17 mouse cellular contexts compared by ENCODE assay signal in the genomic region with DNA sequence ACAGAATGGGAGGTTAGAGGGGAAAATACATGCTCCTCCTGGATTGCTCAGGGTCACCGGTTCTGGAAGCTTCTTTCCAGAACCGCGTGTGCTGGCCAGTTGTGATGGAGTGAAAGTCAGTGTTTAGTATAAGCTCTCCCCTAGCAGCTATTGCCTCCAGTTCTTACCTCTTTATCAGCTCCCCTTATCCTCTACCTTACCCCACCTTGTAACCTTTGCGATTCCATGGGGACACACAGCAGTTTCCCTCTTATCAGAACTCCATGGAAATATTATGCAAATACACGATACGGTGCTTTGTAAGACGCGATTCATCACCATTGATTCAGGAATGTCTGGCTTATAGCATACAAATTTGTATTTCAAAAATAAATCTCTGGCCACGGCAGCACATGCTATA.
"Had no signal": no experiment of that assay in that cellular context is flagged by ENCODE, and none has a peak within 500 bp of the region (broad histone marks: within the 10 kb centered on the region; RNA-seq: fewer than 3 reads in every experiment).

No protein-coding gene starts in this region.

- ATAC-seq: liver, postnatal 0 days; lung, postnatal 0 days had no signal

- H3K9ac ChIP-seq: liver, embryonic 15.5 days; liver, postnatal 0 days; lung, embryonic 15.5 days; midbrain, embryonic 13.5 days; midbrain, embryonic 15.5 days; neural tube, embryonic 12.5 days had no signal

- H3K27me3 ChIP-seq: liver, embryonic 15.5 days; lung, embryonic 15.5 days; megakaryocyte, embryonic 14.5 days; midbrain, embryonic 13.5 days; midbrain, embryonic 15.5 days; neural tube, embryonic 12.5 days had no signal

- H3K4me2 ChIP-seq: liver, embryonic 15.5 days; lung, embryonic 15.5 days; midbrain, embryonic 11.5 days; midbrain, embryonic 13.5 days; midbrain, embryonic 15.5 days; neural tube, embryonic 12.5 days had no signal

- DNase-seq: liver, postnatal 0 days; lung, adult 2 months; lung, postnatal 14 days; lung, postnatal 36 days; right cerebral cortex, postnatal 14 days; thymus, adult 18-20 months; thymus, postnatal 14 days; thymus, postnatal 36 days had no signal

- H3K4me3 ChIP-seq: liver, embryonic 15.5 days; lung, embryonic 15.5 days; megakaryocyte, embryonic 14.5 days; midbrain, embryonic 13.5 days; midbrain, embryonic 15.5 days; neural tube, embryonic 12.5 days had no signal

- H3K9me3 ChIP-seq: liver, embryonic 15.5 days; lung, embryonic 15.5 days; midbrain, embryonic 13.5 days; midbrain, embryonic 15.5 days; neural tube, embryonic 12.5 days had no signal

- H3K27ac ChIP-seq: liver, embryonic 15.5 days; lung, embryonic 15.5 days; macrophage; midbrain, embryonic 13.5 days; midbrain, embryonic 15.5 days; neural tube, embryonic 12.5 days had no signal

- H3K4me1 ChIP-seq: liver, embryonic 15.5 days; lung, embryonic 15.5 days; megakaryocyte, embryonic 14.5 days; neural tube, embryonic 12.5 days had no signal

- H3K36me3 ChIP-seq: liver, embryonic 15.5 days; lung, embryonic 15.5 days; midbrain, embryonic 13.5 days; midbrain, embryonic 15.5 days; neural tube, embryonic 12.5 days had no signal
